In the genomic region with DNA sequence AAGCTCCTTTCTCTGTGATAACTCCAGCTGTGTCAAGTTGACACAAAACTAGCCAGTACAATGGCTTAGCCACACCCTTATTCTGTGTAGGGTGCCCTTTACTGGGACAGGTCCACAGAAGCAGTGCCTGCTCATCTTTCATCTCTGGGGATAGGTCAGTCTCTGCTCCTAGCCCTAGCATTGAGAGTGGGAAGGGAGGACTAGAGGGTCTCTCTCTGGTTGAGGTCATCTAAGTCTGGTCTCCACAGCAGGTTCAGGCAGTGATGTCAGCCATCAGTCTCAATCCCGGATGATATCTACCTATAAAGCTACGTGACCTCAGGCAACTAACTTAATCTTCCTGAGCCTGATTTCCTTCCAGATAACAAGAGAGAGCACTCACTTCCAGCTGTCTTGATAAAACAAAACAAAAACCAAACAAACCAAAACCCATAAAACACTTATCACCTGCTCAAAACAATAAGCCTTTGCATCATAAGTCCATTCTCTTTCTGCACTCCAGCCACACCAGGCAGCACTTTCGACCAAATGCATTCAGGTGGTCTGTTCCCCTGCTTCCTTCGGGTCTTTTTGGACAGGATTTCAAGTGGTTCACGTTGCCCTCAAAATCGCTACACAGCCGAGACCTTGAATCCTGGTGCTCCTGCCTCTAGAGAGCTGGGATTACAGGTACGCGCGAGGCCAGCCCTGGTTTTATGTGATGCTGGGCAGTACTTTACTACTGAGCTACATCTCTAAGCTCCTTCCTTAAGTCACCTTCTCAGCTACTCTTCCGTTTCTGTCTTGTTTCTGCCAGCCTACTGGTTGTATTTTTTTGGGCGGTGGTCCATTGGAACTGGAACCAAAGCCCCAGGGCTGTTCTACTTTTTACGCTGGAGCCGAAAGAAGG, we compare ENCODE assay signal across 8 mouse cellular contexts. TPM values are rescaled to one million over a fixed set of nuclear protein-coding genes. Genes with fewer than 3 reads are reported as not detected.
DNase-seq lines count a peak whose midpoint lies in the region; ATAC-seq lines count a peak whose summit lies in the region.

No protein-coding gene starts in this region.

- peak overlapping the region; percentile 63 for H3K4me2 ChIP-seq in kidney, embryonic 16.5 days (replicated peaks; ENCODE audit: low read depth, low read length)
- peak overlapping the region; percentile 74 for H3K4me2 ChIP-seq in hindbrain, embryonic 14.5 days (replicated peaks)
- peak overlapping the region; percentile 92 for H3K4me2 ChIP-seq in midbrain, embryonic 15.5 days

- no peak for DNase-seq in kidney, postnatal 14 days
- peak; percentile 36 for DNase-seq in hindbrain, embryonic 14.5 days (ENCODE audit: low spot score)
- DNase-seq in cerebellum, adult 11-12 months: no peak
- no peak for DNase-seq in thymus, adult 18-20 months
- DNase-seq in ovary, postnatal 10 days (ENCODE audit: low spot score): no peak

- peak overlapping the region; percentile 70 for H3K9ac ChIP-seq in kidney, embryonic 16.5 days (replicated peaks; ENCODE audit: low read length)
- H3K9ac ChIP-seq in hindbrain, embryonic 14.5 days: peak overlapping the region; percentile 62
- peak overlapping the region; percentile 53 for H3K9ac ChIP-seq in midbrain, embryonic 15.5 days

- H3K27ac ChIP-seq in kidney, embryonic 16.5 days (ENCODE audit: low read length): peak overlapping the region; percentile 96
- H3K27ac ChIP-seq in hindbrain, embryonic 14.5 days: peak overlapping the region; percentile 65
- H3K27ac ChIP-seq in midbrain, embryonic 15.5 days: peak overlapping the region; percentile 77

- H3K36me3 ChIP-seq in kidney, embryonic 16.5 days (ENCODE audit: insufficient read depth, low read length): peaks cover 7% of the 10 kb centered on the region
- H3K36me3 ChIP-seq in hindbrain, embryonic 14.5 days (replicated peaks; ENCODE audit: control insufficient read depth, insufficient read depth): peaks cover 6% of the 10 kb centered on the region; the same call in 1 of the 2 replicates
- no peaks in the 10 kb centered on the region for H3K36me3 ChIP-seq in midbrain, embryonic 15.5 days (replicated peaks)

- peak; percentile 52 for ATAC-seq in kidney, embryonic 16.5 days (ENCODE audit: low FRiP score, low TSS enrichment)
- ATAC-seq in activated CD4-positive, CD25-positive, alpha-beta regulatory T cell, adult 4 months: peak; percentile 12
- ATAC-seq in hindbrain, embryonic 14.5 days (ENCODE audit: low FRiP score): peak; percentile 36
- peak; percentile 55 for ATAC-seq in midbrain, embryonic 15.5 days (replicated peaks)

- peak overlapping the region; percentile 50 for H3K4me3 ChIP-seq in kidney, embryonic 16.5 days (ENCODE audit: low read length)
- peak overlapping the region; percentile 44 for H3K4me3 ChIP-seq in hindbrain, embryonic 14.5 days (replicated peaks; ENCODE audit: low read length)
- peak overlapping the region; percentile 62 for H3K4me3 ChIP-seq in midbrain, embryonic 15.5 days

- 7% methylated on average over 14 of the region's 14 CpGs for WGBS in kidney, embryonic 16.5 days
- 13% methylated on average over 14 of the region's 14 CpGs for WGBS in hindbrain, embryonic 14.5 days
- 9% methylated on average over 14 of the region's 14 CpGs for WGBS in midbrain, embryonic 15.5 days

- no peaks in the 10 kb centered on the region for H3K9me3 ChIP-seq in kidney, embryonic 16.5 days (ENCODE audit: low read length)
- H3K9me3 ChIP-seq in hindbrain, embryonic 14.5 days (ENCODE audit: control insufficient read depth, low read length): no peaks in the 10 kb centered on the region
- no peaks in the 10 kb centered on the region for H3K9me3 ChIP-seq in midbrain, embryonic 15.5 days

- peaks cover 15% of the 10 kb centered on the region for H3K4me1 ChIP-seq in kidney, embryonic 16.5 days (ENCODE audit: insufficient read depth, low read length)
- H3K4me1 ChIP-seq in hindbrain, embryonic 14.5 days (replicated peaks; ENCODE audit: control insufficient read depth, insufficient read depth, low read length): peaks cover 12% of the 10 kb centered on the region; the same call in 1 of the 2 replicates
- peaks cover 13% of the 10 kb centered on the region for H3K4me1 ChIP-seq in midbrain, embryonic 15.5 days

- no peaks in the 10 kb centered on the region for H3K27me3 ChIP-seq in kidney, embryonic 16.5 days (ENCODE audit: insufficient read depth, low read length)
- no peaks in the 10 kb centered on the region for H3K27me3 ChIP-seq in hindbrain, embryonic 14.5 days (ENCODE audit: control insufficient read depth, insufficient read depth, low read length)
- no peaks in the 10 kb centered on the region for H3K27me3 ChIP-seq in midbrain, embryonic 15.5 days (replicated peaks)

RNA-seq across cellular contexts. Expression of gene Glis2, which starts 8.6 kb away (rescaled TPM):
- 43.6 and 53.6 TPM in 2 replicates for polyA plus RNA-seq in kidney, embryonic 16.5 days (2015; fragmentation: Nextera tagmentation; extraction: Ambion mirVana)
- under 1 TPM in 1 of 2 experiments, not detected in 1; 0.71 TPM for polyA plus RNA-seq in activated CD4-positive, CD25-positive, alpha-beta regulatory T cell, adult 4 months (2017; shearing (Covaris generic))
- 18.1 and 19.0 TPM in 2 replicates for polyA plus RNA-seq in hindbrain, embryonic 14.5 days (2014; fragmentation: Nextera tagmentation; extraction: Ambion mirVana)
- polyA plus RNA-seq in midbrain, embryonic 15.5 days (2015; fragmentation: Nextera tagmentation; extraction: Ambion mirVana): 12.3 and 17.3 TPM in 2 replicates

RNA-seq across cellular contexts. Expression of gene Tfap4, which starts 26.2 kb away (rescaled TPM):
- polyA plus RNA-seq in kidney, embryonic 16.5 days (2015; fragmentation: Nextera tagmentation; extraction: Ambion mirVana): 21.8 and 25.5 TPM in 2 replicates
- 1 to 10 TPM; 4.1 to 6.2 TPM for polyA plus RNA-seq in activated CD4-positive, CD25-positive, alpha-beta regulatory T cell, adult 4 months (2017; shearing (Covaris generic))
- 8.2 and 8.8 TPM in 2 replicates for polyA plus RNA-seq in hindbrain, embryonic 14.5 days (2014; fragmentation: Nextera tagmentation; extraction: Ambion mirVana)
- 8.1 and 8.4 TPM in 2 replicates for polyA plus RNA-seq in midbrain, embryonic 15.5 days (2015; fragmentation: Nextera tagmentation; extraction: Ambion mirVana)

RNA-seq across cellular contexts. Expression of gene Pam16, which starts 38.9 kb away (rescaled TPM):
- polyA plus RNA-seq in kidney, embryonic 16.5 days (2015; fragmentation: Nextera tagmentation; extraction: Ambion mirVana): 67.8 and 80.4 TPM in 2 replicates
- polyA plus RNA-seq in activated CD4-positive, CD25-positive, alpha-beta regulatory T cell, adult 4 months (2017; shearing (Covaris generic)): 10 to 100 TPM; 30.5 to 37.9 TPM
- polyA plus RNA-seq in hindbrain, embryonic 14.5 days (2014; fragmentation: Nextera tagmentation; extraction: Ambion mirVana): 174 and 193 TPM in 2 replicates
- 139 and 154 TPM in 2 replicates for polyA plus RNA-seq in midbrain, embryonic 15.5 days (2015; fragmentation: Nextera tagmentation; extraction: Ambion mirVana)

RNA-seq across cellular contexts. Expression of gene Srl, which starts 44.3 kb away (rescaled TPM):
- polyA plus RNA-seq in kidney, embryonic 16.5 days (2015; fragmentation: Nextera tagmentation; extraction: Ambion mirVana): 18.2 and 19.2 TPM in 2 replicates
- 1 to 10 TPM in 1 of 2 experiments, under 1 TPM in 1; 0.20 to 1.9 TPM for polyA plus RNA-seq in activated CD4-positive, CD25-positive, alpha-beta regulatory T cell, adult 4 months (2017; shearing (Covaris generic))
- 28.0 and 31.2 TPM in 2 replicates for polyA plus RNA-seq in hindbrain, embryonic 14.5 days (2014; fragmentation: Nextera tagmentation; extraction: Ambion mirVana)
- 25.4 and 29.3 TPM in 2 replicates for polyA plus RNA-seq in midbrain, embryonic 15.5 days (2015; fragmentation: Nextera tagmentation; extraction: Ambion mirVana)

RNA-seq across cellular contexts. Expression of gene Vasn, which starts 53.9 kb away (rescaled TPM):
- 26.8 TPM in 2 replicates for polyA plus RNA-seq in kidney, embryonic 16.5 days (2015; fragmentation: Nextera tagmentation; extraction: Ambion mirVana)
- 1 to 10 TPM in 1 of 2 experiments, under 1 TPM in 1; 0.79 to 1.1 TPM for polyA plus RNA-seq in activated CD4-positive, CD25-positive, alpha-beta regulatory T cell, adult 4 months (2017; shearing (Covaris generic))
- polyA plus RNA-seq in hindbrain, embryonic 14.5 days (2014; fragmentation: Nextera tagmentation; extraction: Ambion mirVana): 6.4 and 6.6 TPM in 2 replicates
- 5.2 and 5.8 TPM in 2 replicates for polyA plus RNA-seq in midbrain, embryonic 15.5 days (2015; fragmentation: Nextera tagmentation; extraction: Ambion mirVana)
